Mouse (Mus musculus): ENCODE measurements around the gene Mfsd12. TPM values are rescaled to one million over a fixed set of nuclear protein-coding genes. Genes with fewer than 3 reads are reported as not detected.

The Mfsd12 gene
- polyA plus RNA-seq, 1 experiment: 15.6 TPM

- no peak for DNase-seq (ENCODE audit: low read depth)
- TF ChIP-seq POLR2A (IDR thresholded peaks at IDR 0.05; ENCODE audit: borderline replicate concordance, extremely low read depth, insufficient read depth, insufficient read length, poor library complexity, severe bottlenecking) (no peak), CTCF (IDR thresholded peaks at IDR 0.05; ENCODE audit: borderline replicate concordance, extremely low read depth, insufficient read depth, insufficient read length) (no peak)
Observed at GRCm38 (mm10) chr10:81396749-81397148, 39.5 kb downstream of the Mfsd12 start.

GRCm38 (mm10) chr10:81399296-81399695, 42.0 kb downstream of the Mfsd12 start:
- no peak for DNase-seq (ENCODE audit: low read depth)
- TF ChIP-seq CTCF (IDR thresholded peaks at IDR 0.05; ENCODE audit: borderline replicate concordance, extremely low read depth, insufficient read depth, insufficient read length): no peak
- no peak for TF ChIP-seq POLR2A (IDR thresholded peaks at IDR 0.05; ENCODE audit: borderline replicate concordance, extremely low read depth, insufficient read depth, insufficient read length, poor library complexity, severe bottlenecking)

GRCm38 (mm10) chr10:81399798-81400308, 42.6 kb downstream of the Mfsd12 start:
- TF ChIP-seq CTCF (IDR thresholded peaks at IDR 0.05; ENCODE audit: borderline replicate concordance, extremely low read depth, insufficient read depth, insufficient read length): no peak
- TF ChIP-seq POLR2A (IDR thresholded peaks at IDR 0.05; ENCODE audit: borderline replicate concordance, extremely low read depth, insufficient read depth, insufficient read length, poor library complexity, severe bottlenecking): no peak
- no peak for DNase-seq (ENCODE audit: low read depth)

GRCm38 (mm10) chr10:81400371-81401204, 43.3 kb downstream of the Mfsd12 start:
- TF ChIP-seq CTCF (IDR thresholded peaks at IDR 0.05; ENCODE audit: borderline replicate concordance, extremely low read depth, insufficient read depth, insufficient read length) (no peak), POLR2A (IDR thresholded peaks at IDR 0.05; ENCODE audit: borderline replicate concordance, extremely low read depth, insufficient read depth, insufficient read length, poor library complexity, severe bottlenecking) (no peak)
- DNase-seq (ENCODE audit: low read depth): peak; percentile 65

GRCm38 (mm10) chr10:81401205-81401520, 43.9 kb downstream of the Mfsd12 start:
- no peak for TF ChIP-seq POLR2A (IDR thresholded peaks at IDR 0.05; ENCODE audit: borderline replicate concordance, extremely low read depth, insufficient read depth, insufficient read length, poor library complexity, severe bottlenecking)
- TF ChIP-seq CTCF (IDR thresholded peaks at IDR 0.05; ENCODE audit: borderline replicate concordance, extremely low read depth, insufficient read depth, insufficient read length): no peak
- peak; percentile 58 for DNase-seq (ENCODE audit: low read depth)

GRCm38 (mm10) chr10:81401521-81402226, 44.4 kb downstream of the Mfsd12 start:
- TF ChIP-seq POLR2A (IDR thresholded peaks at IDR 0.05; ENCODE audit: borderline replicate concordance, extremely low read depth, insufficient read depth, insufficient read length, poor library complexity, severe bottlenecking): no peak
- TF ChIP-seq CTCF (IDR thresholded peaks at IDR 0.05; ENCODE audit: borderline replicate concordance, extremely low read depth, insufficient read depth, insufficient read length): 0 out of 2 replicates have a peak, but pooled peaks have one; percentile 11

GRCm38 (mm10) chr10:81402227-81402765, 45.0 kb downstream of the Mfsd12 start:
- DNase-seq (ENCODE audit: low read depth): no peak
- TF ChIP-seq POLR2A (IDR thresholded peaks at IDR 0.05; ENCODE audit: borderline replicate concordance, extremely low read depth, insufficient read depth, insufficient read length, poor library complexity, severe bottlenecking): no peak
- no peak for TF ChIP-seq CTCF (IDR thresholded peaks at IDR 0.05; ENCODE audit: borderline replicate concordance, extremely low read depth, insufficient read depth, insufficient read length)

More at GRCm38 (mm10) chr10:81401521-81402226, 44.4 kb downstream of the Mfsd12 start:
- DNase-seq (ENCODE audit: low read depth): peak; percentile 92

GRCm38 (mm10) chr10:81403511-81403910, 46.2 kb downstream of the Mfsd12 start:
- no peak for DNase-seq (ENCODE audit: low read depth)
- no peak for TF ChIP-seq POLR2A (IDR thresholded peaks at IDR 0.05; ENCODE audit: borderline replicate concordance, extremely low read depth, insufficient read depth, insufficient read length, poor library complexity, severe bottlenecking)
- no peak for TF ChIP-seq CTCF (IDR thresholded peaks at IDR 0.05; ENCODE audit: borderline replicate concordance, extremely low read depth, insufficient read depth, insufficient read length)

- TF ChIP-seq CTCF (IDR thresholded peaks at IDR 0.05; ENCODE audit: borderline replicate concordance, extremely low read depth, insufficient read depth, insufficient read length) (no peak), POLR2A (IDR thresholded peaks at IDR 0.05; ENCODE audit: borderline replicate concordance, extremely low read depth, insufficient read depth, insufficient read length, poor library complexity, severe bottlenecking) (no peak)
- no peak for DNase-seq (ENCODE audit: low read depth)
Observed at GRCm38 (mm10) chr10:81404082-81404481, 46.8 kb downstream of the Mfsd12 start.

- no peak for TF ChIP-seq POLR2A (IDR thresholded peaks at IDR 0.05; ENCODE audit: borderline replicate concordance, extremely low read depth, insufficient read depth, insufficient read length, poor library complexity, severe bottlenecking)
- TF ChIP-seq CTCF (IDR thresholded peaks at IDR 0.05; ENCODE audit: borderline replicate concordance, extremely low read depth, insufficient read depth, insufficient read length): no peak
- DNase-seq (ENCODE audit: low read depth): no peak
Observed at GRCm38 (mm10) chr10:81404720-81405119, 47.4 kb downstream of the Mfsd12 start.

- TF ChIP-seq POLR2A (IDR thresholded peaks at IDR 0.05; ENCODE audit: borderline replicate concordance, extremely low read depth, insufficient read depth, insufficient read length, poor library complexity, severe bottlenecking) (no peak), CTCF (IDR thresholded peaks at IDR 0.05; ENCODE audit: borderline replicate concordance, extremely low read depth, insufficient read depth, insufficient read length) (peak; percentile 66)
- DNase-seq (ENCODE audit: low read depth): no peak
Observed at GRCm38 (mm10) chr10:81405588-81406201, 48.4 kb downstream of the Mfsd12 start.

Measured in brain, embryonic 14.5 days (tissue).